Comparison of ENCODE assay signal across 14 mouse cellular contexts in genomic region chr3:157848503-157848902, GRCm38 (mm10).
DNase-seq lines count a peak whose midpoint lies in the region; ATAC-seq and TF ChIP-seq lines count a peak whose summit lies in the region.
"Had no signal": no experiment of that assay in that cellular context is flagged by ENCODE, and none has a peak within 500 bp of the region (broad histone marks: within the 10 kb centered on the region; RNA-seq: fewer than 3 reads in every experiment).

No protein-coding gene starts in this region.

- peak; percentile 18; the same call in 1 of the 2 replicates for ATAC-seq in forebrain, postnatal 0 days
- peak; percentile 40; the same call in 1 of the 2 replicates for ATAC-seq in midbrain, embryonic 13.5 days
- ATAC-seq in midbrain, embryonic 15.5 days (replicated peaks) = no peak

- TF ChIP-seq CTCF in forebrain, postnatal 0 days (IDR thresholded peaks at IDR 0.05; ENCODE audit: low read depth) = no peak

- H3K4me1 ChIP-seq in forebrain, postnatal 0 days (ENCODE audit: insufficient read depth) = no peaks in the 10 kb centered on the region
- peaks cover 8% of the 10 kb centered on the region for H3K4me1 ChIP-seq in forebrain, embryonic 10.5 days
- H3K4me1 ChIP-seq in midbrain, embryonic 13.5 days (replicated peaks) = peaks cover 4% of the 10 kb centered on the region; the same call in 1 of the 2 replicates
- H3K4me1 ChIP-seq in midbrain, embryonic 15.5 days = no peaks in the 10 kb centered on the region

- 50% methylated on average over 2 of the region's 2 CpGs for WGBS in forebrain, postnatal 0 days
- 42% methylated on average over 2 of the region's 2 CpGs for WGBS in forebrain, embryonic 10.5 days
- WGBS in midbrain, embryonic 13.5 days = 38% methylated on average over 2 of the region's 2 CpGs
- 38% methylated on average over 2 of the region's 2 CpGs for WGBS in midbrain, embryonic 15.5 days

- no peaks in the 10 kb centered on the region for H3K9me3 ChIP-seq in forebrain, postnatal 0 days (ENCODE audit: low read length)
- no peaks in the 10 kb centered on the region for H3K9me3 ChIP-seq in forebrain, embryonic 10.5 days
- no peaks in the 10 kb centered on the region for H3K9me3 ChIP-seq in midbrain, embryonic 13.5 days
- no peaks in the 10 kb centered on the region for H3K9me3 ChIP-seq in midbrain, embryonic 15.5 days

- no peak overlapping the region for H3K9ac ChIP-seq in forebrain, postnatal 0 days
- H3K9ac ChIP-seq in midbrain, embryonic 13.5 days (replicated peaks) = no peak overlapping the region
- H3K9ac ChIP-seq in midbrain, embryonic 15.5 days = no peak overlapping the region

- H3K4me3 ChIP-seq in forebrain, postnatal 0 days (ENCODE audit: low read depth, low read length) = no peak overlapping the region
- no peak overlapping the region for H3K4me3 ChIP-seq in forebrain, embryonic 10.5 days
- no peak overlapping the region for H3K4me3 ChIP-seq in midbrain, embryonic 13.5 days (replicated peaks)
- no peak overlapping the region for H3K4me3 ChIP-seq in midbrain, embryonic 15.5 days
- H3K4me3 ChIP-seq: layer of hippocampus, adult 2 months had no signal

- H3K4me2 ChIP-seq in forebrain, postnatal 0 days (ENCODE audit: low read depth) = no peak overlapping the region
- no peak overlapping the region for H3K4me2 ChIP-seq in midbrain, embryonic 13.5 days (replicated peaks)
- no peak overlapping the region for H3K4me2 ChIP-seq in midbrain, embryonic 15.5 days

- H3K27me3 ChIP-seq in forebrain, postnatal 0 days (ENCODE audit: insufficient read depth, low read length) = no peaks in the 10 kb centered on the region
- no peaks in the 10 kb centered on the region for H3K27me3 ChIP-seq in forebrain, embryonic 10.5 days (ENCODE audit: poor library complexity, severe bottlenecking)
- no peaks in the 10 kb centered on the region for H3K27me3 ChIP-seq in midbrain, embryonic 13.5 days
- H3K27me3 ChIP-seq in midbrain, embryonic 15.5 days (replicated peaks) = no peaks in the 10 kb centered on the region

- no peaks in the 10 kb centered on the region for H3K36me3 ChIP-seq in forebrain, postnatal 0 days (ENCODE audit: insufficient read depth)
- H3K36me3 ChIP-seq in forebrain, embryonic 10.5 days (replicated peaks) = no peaks in the 10 kb centered on the region
- H3K36me3 ChIP-seq in midbrain, embryonic 13.5 days = no peaks in the 10 kb centered on the region
- no peaks in the 10 kb centered on the region for H3K36me3 ChIP-seq in midbrain, embryonic 15.5 days (replicated peaks)

- H3K27ac ChIP-seq in forebrain, postnatal 0 days (ENCODE audit: low read depth, low read length) = no peak overlapping the region
- no peak overlapping the region for H3K27ac ChIP-seq in forebrain, embryonic 10.5 days
- H3K27ac ChIP-seq in midbrain, embryonic 13.5 days = no peak overlapping the region
- H3K27ac ChIP-seq in midbrain, embryonic 15.5 days = no peak overlapping the region

- DNase-seq in forebrain, postnatal 0 days = no peak
- no peak for DNase-seq in forebrain, embryonic 10.5 days (ENCODE audit: extremely low spot score, low spot score)
- DNase-seq in embryo, embryonic 10.5 days (ENCODE audit: low spot score) = peak; percentile 51
- peak; percentile 73 for DNase-seq in retina, postnatal 1 day
- DNase-seq in lung, adult 18-20 months = no peak
- DNase-seq in layer of hippocampus, postnatal 36 days = no peak
- DNase-seq: cerebellum, adult 9-10 months; kidney, adult 18-20 months; lung, adult 2 months; right cerebral cortex, adult 18-20 months; thymus, postnatal 36 days had no signal

Comparison
In these comparisons a context has a peak if more than half of its experiments do, and no peak if none do; other contexts are left out.
1. DNase-seq: peak in embryo, embryonic 10.5 days (single experiment) and retina, postnatal 1 day (single experiment); none in forebrain, postnatal 0 days (single experiment), forebrain, embryonic 10.5 days (single experiment), lung, adult 18-20 months (0 of 2) and layer of hippocampus, postnatal 36 days (0 of 2).